Mouse (Mus musculus) ovary, postnatal 14 days (tissue): ENCODE measurements at regions not wholly inside any gene's neighbourhood (a gene's known extent, or its start where the extent isn't known, plus 50 kb on each side); places are given as distances from the start of the nearest gene placed in this dataset.

ENCODE experiments used
- DNase-seq: peaks from one replicate; pipeline ENCODE4 v3.0.0; 2022; ENCODE audit warnings: low spot score

DNA sequence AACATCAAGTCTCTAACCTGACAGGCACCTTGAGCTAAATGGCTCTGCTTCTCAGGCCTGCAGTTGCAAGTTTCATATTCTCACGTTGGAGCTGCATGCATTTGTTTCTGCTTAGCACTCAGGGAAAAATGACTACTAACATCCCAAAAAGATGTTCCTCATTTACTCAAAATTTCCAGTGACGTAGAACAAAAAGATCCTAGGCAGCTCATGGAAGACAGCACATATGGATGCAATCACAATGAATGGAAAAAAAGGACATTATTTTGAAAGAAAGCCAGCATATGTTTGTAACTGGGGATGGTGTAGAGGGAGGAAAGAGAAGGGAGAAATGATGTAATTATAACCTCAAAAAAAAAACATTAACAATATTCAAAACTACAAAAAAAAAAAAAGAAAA, 751.2 kb upstream of the Fbxo33 start:
- no peak for DNase-seq

DNA sequence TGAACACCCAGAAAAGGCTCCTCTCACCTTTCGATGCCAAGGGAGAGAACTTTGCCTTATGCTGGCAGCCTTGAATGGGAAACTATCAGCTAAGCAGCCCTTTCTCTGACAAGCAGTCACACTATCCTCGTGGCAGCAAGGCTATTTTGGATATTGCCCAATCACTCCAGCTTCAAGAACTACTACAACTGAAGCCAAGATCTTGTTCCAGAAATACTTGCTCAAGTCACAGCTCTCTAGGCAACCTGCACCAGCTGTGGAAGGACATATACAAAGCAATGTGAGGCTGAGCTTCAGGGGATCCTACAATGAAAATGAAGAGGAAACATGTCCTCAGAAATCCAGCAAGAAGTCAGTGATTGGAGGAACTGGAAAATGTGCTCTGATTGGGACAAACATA, 750.4 kb upstream of the Fbxo33 start:
- DNase-seq: peak; percentile 1

DNA sequence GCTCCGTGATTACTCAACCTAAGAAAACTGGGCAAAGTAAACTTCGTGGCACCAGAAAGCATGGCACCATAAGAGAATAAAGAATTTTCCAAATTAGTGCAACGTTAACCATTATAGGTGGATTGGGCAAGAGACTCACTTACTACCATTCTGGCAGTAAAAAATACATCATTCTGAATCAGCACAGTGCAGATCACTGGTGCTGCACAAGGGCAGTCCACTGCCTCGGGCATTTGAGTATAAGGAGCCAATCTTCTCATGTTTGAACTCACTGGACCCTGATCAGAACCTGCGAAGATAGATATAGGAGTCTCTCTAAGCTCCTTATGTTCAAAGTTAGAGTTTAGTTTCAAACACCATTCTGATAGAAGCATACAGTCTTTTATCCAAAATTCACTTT, 747.7 kb upstream of the Fbxo33 start:
- no peak for DNase-seq

DNA sequence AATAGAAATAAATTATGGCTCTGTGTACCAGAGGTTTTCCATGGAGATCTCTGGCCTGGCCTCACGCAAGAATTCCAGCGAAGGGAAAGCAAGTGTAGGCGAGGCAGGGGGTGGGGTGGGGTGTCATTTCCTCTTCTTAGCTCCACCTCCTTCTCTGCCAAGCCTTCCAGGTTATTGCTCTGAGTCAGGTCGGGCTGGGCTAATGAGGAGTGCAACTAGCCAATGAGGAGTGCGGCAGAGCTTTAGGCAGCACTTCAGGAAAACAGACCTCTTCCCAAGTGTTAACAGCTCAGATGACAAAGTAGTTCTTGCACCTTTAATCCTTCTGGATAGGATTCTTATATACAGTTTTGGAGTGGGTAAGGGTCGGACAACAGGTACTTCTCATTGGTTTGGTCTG, 741.6 kb upstream of the Fbxo33 start:
- no peak for DNase-seq

DNA sequence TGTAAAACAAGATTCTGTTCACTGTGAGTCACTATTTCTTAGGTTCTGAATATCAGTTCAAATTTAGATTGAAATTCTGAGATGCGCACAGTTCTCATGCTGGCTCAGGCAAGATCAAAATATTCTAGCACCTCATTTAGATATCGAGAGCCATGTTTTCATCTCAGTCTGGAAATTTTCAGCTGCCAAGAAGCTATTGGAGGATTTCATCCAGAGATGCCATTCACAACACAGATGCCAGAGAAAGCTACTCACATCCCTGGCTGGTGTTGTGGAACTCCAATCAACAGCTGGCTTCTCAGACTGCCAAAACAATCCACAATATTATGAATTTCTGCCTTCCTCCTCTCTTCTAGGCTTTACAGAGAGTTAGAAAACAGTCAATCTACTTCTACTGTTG, 712.9 kb upstream of the Fbxo33 start:
- DNase-seq: no peak

DNA sequence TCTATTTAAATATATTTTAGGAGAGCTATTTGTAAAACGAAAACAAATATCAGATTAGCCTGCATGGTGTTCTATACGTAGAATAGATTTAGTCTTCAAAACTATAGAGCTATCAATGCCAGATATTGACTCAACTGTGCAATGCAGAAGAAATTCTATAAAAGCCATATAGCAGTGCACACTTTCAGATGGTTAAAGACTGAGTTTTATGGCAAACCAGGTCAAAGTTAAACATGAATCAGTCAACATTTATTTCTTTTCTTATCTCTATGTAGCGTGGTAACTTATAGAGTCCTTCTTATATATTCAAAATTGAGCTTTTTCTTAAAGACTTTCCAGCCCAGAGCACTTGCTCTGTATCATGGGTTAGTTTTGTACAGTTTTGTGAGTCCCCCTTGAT, 705.5 kb upstream of the Fbxo33 start:
- DNase-seq: no peak

DNA sequence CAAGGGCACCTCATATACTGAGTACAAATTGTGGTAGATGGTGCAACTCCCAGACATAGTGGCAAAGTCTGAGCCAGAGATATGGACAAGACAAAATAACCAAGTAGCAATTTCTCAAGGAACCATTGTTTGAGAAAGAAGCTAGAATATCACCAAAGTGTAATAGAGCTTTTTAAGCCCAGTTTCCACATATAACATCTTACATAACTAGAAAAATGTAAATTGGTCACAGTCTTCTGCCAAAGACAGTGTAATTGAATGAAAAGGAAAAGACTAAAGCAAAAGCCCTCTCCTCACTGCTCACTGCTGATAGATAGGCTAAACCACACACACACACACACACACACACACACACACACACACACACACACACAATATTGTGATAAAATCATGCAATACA, 679.4 kb upstream of the Fbxo33 start:
- no peak for DNase-seq

DNA sequence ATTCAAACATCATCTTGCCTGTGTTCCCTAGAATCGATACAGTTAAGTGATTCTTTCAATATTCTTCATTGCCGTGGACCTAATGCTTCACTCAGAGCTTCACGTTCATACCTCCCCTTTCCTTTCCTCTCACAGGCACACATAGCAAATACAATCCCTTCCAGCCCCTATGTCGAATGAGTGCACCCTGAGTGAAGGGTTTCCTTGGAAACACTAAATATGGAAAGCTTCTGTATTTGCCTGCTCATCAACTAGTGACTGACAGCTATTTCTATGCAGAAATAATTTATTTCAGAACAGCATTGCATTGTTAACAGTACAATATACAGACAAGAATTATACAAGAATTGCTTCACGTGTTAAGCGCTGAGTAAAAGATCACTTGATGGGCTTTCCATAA, 671.4 kb upstream of the Fbxo33 start:
- no peak for DNase-seq
